Mouse (Mus musculus) spleen, adult 2 months (tissue): ENCODE results near the gene Gm10197.

Source experiments
- CTCF ChIP-seq: fragments of 200-500 bp; IDR thresholded peaks from 2 replicates; pipeline ENCODE4 v1.5.1; 2011; ENCODE audit warnings: mild to moderate bottlenecking, inconsistent platforms; ENCODE audit not compliant: insufficient read depth, insufficient read length, insufficient replicate concordance; ENCODE audit errors: extremely low read depth
- POLR2A ChIP-seq: fragments of 200-500 bp; IDR thresholded peaks from 2 replicates; pipeline ENCODE4 v1.6.1; 2011; ENCODE audit warnings: low read depth, low read length, inconsistent platforms

GRCm38 (mm10) chr19:53391386-53391785 is 19.8 kb upstream of the Gm10197 start:
- no peak for TF ChIP-seq CTCF
- TF ChIP-seq POLR2A: no peak
